Mouse (Mus musculus) heart, postnatal 25 days (tissue): ENCODE measurements around the gene Stmn1. TPM values are rescaled to one million over a fixed set of nuclear protein-coding genes. Genes with fewer than 3 reads are reported as not detected.

Source experiments
- DNase-seq: peaks from one replicate; pipeline ENCODE4 v3.0.0; 2022; ENCODE audit warnings: low spot score
- intact Hi-C: fragments of 180-260 bp; cut with DNase I; formaldehyde crosslinking; loops from one replicate; pipeline ENCODE4 v1.15.1; 2025
- total RNA-seq, 2 experiments: library from RNA; stranded (reverse); gene quantifications; 2 replicates each; pipeline ENCODE4 v1.2.3; 2021

The Stmn1 gene
- total RNA-seq, 2 experiments from 2014 or later: 24.5 to 26.4 TPM

DNA sequence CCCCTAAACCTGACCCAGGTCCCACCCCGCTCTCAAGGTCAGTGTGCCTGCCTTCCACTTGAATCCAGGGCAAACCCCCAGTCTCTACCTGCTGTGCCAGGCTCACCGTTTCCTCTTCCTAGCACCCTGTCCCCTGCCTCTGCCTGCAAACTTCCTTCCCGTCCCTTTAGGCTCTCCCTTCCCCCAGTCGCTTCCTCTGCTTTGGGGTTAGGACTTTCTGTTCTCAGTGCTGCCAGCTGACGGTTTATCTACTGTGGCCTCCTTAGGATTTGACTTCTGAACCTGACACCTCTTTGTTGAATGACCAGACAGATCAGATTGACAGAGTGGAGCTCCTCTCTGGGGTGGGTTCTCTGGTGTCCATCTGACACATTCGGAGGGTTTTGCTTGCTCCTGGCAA is 12.8 kb upstream of the Stmn1 start:
- DNase-seq: no peak
- intact Hi-C loops: no loop called here

DNA sequence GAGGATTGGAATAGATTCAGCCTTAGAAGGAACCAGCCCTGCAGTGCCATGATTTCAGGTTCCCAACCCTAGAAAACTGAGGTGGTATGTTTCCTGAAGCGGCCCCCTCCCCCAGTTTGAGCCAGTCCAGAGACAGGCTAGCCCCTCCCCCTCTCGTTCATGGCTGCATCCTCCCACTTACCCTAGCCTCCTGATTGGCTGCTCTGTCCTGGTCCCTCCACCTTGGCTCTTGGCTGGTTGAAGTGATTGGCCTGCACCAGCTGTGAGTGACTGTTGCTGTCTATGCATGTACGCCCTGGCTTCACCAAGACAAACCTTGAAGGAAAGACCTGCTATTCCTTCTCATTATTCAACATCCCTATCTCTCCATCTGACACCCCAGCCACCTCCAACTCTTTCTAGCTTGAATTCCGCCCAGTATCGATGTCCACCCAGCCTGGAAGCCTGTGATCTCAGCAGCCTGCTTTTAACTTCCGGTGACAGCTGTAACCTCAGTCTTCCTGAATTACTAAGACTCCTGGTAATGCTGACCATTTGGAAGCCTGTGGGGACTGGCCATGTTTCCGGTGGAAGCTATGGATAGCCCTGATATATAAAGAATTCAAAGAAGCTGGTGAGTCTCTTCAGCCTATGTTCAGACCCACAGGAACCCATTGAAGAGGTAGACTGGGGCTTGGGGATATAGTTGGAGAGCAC is 10.8 kb upstream of the Stmn1 start:
- intact Hi-C loops: no loop called here
- no peak for DNase-seq

DNA sequence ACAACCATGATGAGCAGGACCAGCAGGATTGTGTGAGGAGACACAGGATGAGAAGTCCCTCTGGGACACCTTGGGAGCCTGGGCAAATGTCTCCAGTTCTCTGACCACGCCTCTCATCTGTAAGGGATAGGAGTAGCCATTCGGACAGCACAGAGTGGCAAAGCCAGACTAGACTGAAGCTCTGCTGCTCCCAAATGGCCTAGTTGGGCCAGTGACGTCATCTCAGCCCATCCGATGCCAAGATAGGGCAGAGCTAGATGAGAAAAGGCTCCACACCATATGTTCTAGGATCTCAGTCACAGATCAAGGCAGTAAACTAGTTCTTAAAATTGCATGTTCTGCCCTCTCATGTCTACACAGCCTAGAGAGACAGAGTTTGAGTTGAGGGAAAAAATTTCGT is 9.3 kb upstream of the Stmn1 start:
- DNase-seq: no peak
- intact Hi-C loops: no loop called here

DNA sequence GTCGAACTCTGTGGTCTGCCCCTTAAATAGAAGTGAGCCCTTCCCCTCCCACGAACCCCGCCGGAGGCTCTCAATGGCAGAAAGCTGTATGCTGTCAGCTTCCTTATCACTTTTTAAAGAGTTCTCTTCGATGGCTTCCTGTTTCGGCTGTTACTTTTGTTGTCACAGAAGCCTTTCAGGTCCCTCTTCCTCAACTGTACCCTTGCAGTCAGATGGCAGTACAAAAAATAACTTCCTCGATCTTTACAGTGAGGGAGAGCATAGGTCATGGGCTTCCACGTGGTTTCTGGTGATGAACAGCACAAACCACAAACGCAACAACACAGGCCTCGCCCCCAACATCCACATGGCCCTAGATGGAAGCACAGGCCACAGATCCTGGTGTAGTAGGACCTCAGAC is 7.8 kb upstream of the Stmn1 start:
- intact Hi-C loops: no loop called here
- no peak for DNase-seq

DNA sequence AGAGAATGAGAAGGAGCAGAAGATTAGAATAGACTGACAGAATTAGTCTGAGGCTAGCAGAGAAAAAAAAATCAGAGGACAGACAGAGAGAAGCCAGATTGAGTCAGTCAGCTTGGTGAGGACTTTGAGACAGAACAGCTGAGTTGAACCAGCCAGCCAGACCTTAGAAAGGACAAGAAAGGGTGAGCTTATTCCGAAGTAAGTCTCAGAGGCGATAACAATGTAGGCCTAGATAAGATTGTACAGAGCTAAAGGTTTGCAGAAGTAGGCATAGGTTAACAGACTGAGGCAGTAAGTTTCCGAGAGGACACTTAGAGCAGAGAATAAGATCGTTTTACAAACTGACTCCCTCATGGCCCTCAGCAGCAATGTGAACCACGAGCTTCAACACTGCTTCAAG is 6.9 kb upstream of the Stmn1 start:
- no peak for DNase-seq
- intact Hi-C loops: no loop called here

DNA sequence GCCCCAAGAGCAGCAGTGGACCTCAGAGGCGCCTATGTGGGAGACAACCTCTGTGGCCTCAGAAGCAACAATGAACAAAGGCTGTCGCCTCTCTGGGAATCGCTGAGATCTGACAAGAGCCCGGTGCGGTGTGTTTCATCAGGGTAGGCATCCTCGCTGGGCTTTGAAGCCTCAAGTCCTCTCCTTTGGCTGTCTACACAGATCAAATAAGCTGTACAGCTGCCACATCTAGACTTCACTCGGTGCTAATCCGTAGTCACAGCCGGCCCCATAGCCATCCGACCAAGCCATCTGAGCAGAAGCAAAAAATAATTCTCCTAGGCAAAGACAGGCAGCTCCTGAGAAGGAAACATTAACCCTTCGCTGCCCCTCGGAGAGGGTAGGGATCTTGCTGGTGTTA is 2.3 kb upstream of the Stmn1 start:
- DNase-seq: no peak
- intact Hi-C loops: no loop called here

DNA sequence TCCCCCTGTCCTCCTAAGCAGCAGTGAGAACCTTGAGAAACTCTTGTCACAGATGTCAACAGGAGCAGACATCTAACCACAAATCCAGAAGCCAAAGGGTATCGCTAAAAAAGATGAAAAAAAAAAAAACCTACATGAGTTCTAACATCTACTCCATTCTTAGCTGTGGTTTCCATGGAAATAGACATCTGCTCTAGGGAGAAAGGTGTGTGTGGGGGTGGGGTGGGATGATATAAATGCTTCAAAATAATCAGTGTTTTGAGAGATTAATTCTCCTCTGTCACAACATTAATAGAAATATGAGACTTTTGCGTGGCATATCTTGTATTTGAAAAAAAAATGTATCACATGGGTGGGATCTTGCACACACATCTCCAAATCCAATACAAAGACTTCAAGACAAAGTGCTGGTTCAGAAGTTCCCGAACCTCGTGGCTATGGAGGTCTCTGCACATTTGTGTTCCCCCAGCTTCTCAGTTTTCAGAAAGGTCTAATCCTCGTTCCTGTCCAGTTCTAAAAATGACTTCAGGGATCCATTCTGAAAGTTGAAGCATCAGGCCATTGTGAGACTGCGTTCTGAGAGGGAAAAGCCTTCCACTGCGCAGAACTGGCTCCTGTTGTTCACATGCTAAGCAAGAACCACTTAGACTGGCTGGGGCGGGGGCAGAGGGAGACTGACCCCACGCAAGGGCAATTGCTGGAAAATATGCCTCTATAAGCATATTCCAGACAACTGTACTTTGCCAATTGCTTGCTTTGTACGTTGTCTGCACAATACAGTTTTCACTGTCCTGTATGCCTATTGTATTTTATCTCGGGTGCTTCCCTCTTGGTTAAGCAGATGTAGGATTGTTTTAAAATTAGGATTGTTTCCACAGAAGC is 1.5 kb upstream of the Stmn1 start:
- intact Hi-C loops: no loop called here
- no peak for DNase-seq

DNA sequence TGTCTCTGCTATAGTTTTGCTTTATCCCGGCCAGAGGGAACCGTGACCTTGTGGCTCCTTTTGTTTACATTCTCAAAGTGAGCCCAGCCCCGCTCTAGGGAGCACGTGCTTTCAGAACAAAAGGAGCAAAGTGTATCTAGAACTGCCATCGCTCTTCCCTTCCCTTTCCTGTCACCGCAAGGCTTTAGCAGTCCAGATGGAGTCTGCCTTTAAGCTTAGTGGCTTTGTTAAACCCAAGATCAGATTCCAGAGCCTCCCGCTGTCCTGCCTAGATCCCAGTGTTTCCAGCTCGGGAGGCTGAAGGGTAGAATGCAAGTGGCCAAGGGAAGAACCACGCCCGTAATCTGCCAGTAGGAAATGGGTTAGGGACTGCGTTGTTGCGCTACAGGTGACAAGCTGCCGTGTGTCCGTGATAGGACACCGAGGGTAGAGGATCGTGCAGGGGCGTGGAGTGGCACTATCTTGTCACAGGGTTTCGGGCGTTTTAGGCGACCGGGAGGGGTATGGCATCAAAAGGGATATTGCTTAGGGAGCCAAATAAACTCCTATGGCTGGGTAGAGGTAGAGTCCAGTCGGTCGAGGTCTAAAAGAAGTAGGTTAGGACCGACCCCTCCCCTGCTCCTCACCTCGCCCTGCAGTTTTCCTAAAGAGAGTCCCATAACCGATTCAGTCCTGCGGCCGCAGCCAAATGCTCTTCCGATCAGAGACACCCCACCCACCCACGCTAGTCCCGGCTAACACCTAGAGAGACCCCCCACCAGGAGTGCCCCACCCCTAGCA is 495 bp upstream of the Stmn1 start:
- DNase-seq: peak; percentile 11
- intact Hi-C loops: loop anchor here (2.0 kb wide), 1 partner anchor 71 kb away; the partner anchor contains the start of gene Pafah2

GRCm38 (mm10) chr4:134468578-134469266 is 602 bp downstream of the Stmn1 start:
- intact Hi-C loops: loop anchor here (2.0 kb wide), 1 partner anchor 72 kb away; the partner anchor contains the start of gene Pafah2
- peak; percentile 83 for DNase-seq

DNA sequence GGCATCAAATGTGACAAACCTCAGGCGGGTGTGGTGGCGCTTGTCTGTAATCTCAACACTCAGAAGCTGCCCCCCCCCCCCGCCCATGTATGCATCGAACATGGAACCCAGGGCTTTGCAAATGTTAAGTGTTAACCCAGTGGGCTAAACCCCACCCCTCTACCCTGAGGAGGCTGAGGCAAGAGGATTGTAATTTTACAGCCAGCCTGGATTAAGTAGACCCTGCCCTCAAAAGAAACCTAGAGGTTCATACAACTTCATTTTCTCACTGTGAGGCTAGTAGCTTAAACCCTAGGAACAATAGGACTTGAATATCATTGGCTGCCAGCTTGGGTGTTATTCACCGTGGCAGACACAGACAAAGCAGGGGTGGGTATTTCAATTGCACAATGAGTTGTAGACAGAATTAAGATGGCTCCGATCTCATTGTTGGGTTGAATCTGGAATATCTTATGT is 1.2 kb downstream of the Stmn1 start:
- no peak for DNase-seq
- intact Hi-C loops: loop anchor here (2.0 kb wide), 1 partner anchor 73 kb away; the partner anchor contains the start of gene Pafah2

GRCm38 (mm10) chr4:134469985-134470384 is 1.9 kb downstream of the Stmn1 start:
- intact Hi-C loops: loop anchor here (2.0 to 10.0 kb wide), 2 partner anchors 73 to 225 kb away; partner anchors contain the start of genes E130218I03Rik, Gm30191, Pafah2 and Zfp593
- DNase-seq: no peak

- DNase-seq: no peak
- intact Hi-C loops: loop anchor here (10.0 kb wide), 1 partner anchor 227 kb away; the partner anchor contains the start of genes E130218I03Rik, Gm30191 and Zfp593
Measured at GRCm38 (mm10) chr4:134471469-134471868, 3.3 kb downstream of the Stmn1 start.

GRCm38 (mm10) chr4:134473764-134474163 is 5.6 kb downstream of the Stmn1 start:
- no peak for DNase-seq
- intact Hi-C loops: loop anchor here (10.0 kb wide), 1 partner anchor 229 kb away; the partner anchor contains the start of genes E130218I03Rik, Gm30191 and Zfp593

GRCm38 (mm10) chr4:134474240-134474639 is 6.1 kb downstream of the Stmn1 start:
- intact Hi-C loops: loop anchor here (10.0 kb wide), 1 partner anchor 229 kb away; the partner anchor contains the start of genes E130218I03Rik, Gm30191 and Zfp593
- no peak for DNase-seq

DNA sequence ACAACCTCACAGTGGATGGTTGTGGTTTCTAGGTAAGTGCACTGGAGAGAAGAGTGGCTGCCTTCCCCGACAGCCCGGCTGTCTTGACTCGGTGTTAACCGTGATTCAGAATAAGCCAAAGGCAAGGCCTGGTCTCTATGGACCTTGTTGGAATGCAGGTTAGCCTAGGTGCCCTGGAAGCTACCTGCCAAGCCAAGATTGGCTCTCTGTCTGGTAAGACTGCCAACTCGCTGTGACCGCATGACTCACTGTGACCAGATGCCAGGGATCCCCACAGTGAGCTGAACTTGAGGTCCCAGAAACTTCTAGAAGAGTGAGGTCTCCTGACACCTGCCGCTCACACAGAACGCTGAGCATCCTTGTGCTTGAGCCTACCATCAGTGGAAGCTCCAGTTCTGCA is 8.8 kb downstream of the Stmn1 start:
- intact Hi-C loops: loop anchor here (10.0 kb wide), 1 partner anchor 232 kb away; the partner anchor contains the start of genes E130218I03Rik, Gm30191 and Zfp593
- DNase-seq: no peak

GRCm38 (mm10) chr4:134478031-134478430 is 9.9 kb downstream of the Stmn1 start:
- intact Hi-C loops: loop anchor here (1.0 to 10.0 kb wide), 2 partner anchors 82 to 233 kb away; partner anchors contain the start of genes E130218I03Rik, Gm30191, Pafah2 and Zfp593
- DNase-seq: peak; percentile 67

GRCm38 (mm10) chr4:134479839-134480238 is 11.7 kb downstream of the Stmn1 start:
- no peak for DNase-seq
- intact Hi-C loops: loop anchor here (10.0 kb wide), 1 partner anchor 235 kb away; the partner anchor contains the start of genes E130218I03Rik, Gm30191 and Zfp593

GRCm38 (mm10) chr4:134480864-134481263 is 12.7 kb downstream of the Stmn1 start:
- no peak for DNase-seq
- intact Hi-C loops: no loop called here

- intact Hi-C loops: no loop called here
- DNase-seq: no peak
Measured at GRCm38 (mm10) chr4:134481270-134481669, 13.2 kb downstream of the Stmn1 start.
